Mouse (Mus musculus): ENCODE data around the gene Kpnb1.
"Not testable (repeated sequence)": the region's sequence is repeated elsewhere in the genome, so short reads cannot be mapped to it uniquely, and the experiment has no call there.

Kpnb1 gene

DNA sequence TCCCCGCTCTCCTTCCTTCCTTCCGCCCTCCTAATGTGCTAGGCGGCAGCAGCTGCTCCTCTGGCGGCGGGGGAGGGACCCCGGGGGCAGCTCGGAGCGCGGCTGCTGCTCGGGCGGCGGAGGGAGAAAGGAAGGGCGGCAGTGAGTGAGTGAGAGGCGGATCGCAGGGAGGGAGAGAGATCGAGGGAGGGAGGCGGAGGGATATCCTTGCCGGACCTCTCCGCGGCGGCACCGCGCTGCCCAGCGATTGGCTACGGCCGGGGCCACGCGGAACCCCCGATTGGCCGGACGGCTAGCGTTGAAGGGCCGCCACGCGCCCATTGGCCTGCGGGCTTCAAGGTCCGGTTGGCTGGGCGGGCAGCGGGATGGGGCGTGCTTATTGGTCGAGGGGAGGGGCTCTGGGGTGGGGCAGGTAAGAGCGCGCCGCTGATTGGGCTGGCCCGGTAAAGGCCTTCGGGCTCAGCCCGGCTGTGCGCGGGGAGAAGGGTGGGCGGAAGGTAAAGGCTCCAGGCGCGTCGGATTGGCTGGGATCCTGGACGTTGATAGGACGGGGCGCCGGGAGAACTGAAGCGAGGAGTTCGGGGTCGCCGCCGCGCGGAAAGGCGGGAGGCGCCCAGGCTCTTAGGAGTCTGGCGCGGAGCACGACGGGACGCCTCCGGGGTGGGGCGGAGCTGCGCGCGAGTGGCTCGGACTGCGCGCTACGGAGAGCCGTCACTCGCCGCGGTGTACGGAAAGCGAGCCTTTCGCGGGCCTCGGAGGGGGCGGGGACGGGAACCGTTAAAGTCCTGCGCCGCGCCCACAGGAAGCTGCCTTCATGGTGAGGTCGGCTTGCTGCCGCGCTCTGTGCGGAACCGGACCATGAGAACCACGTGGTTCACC, at the start of gene Kpnb1:
Kpnb1 (minus strand) TSS at position 118 of the 879 bp plus-strand sequence.
- DNase-seq (ENCODE audit: low spot score) = peak; percentile 99

DNA sequence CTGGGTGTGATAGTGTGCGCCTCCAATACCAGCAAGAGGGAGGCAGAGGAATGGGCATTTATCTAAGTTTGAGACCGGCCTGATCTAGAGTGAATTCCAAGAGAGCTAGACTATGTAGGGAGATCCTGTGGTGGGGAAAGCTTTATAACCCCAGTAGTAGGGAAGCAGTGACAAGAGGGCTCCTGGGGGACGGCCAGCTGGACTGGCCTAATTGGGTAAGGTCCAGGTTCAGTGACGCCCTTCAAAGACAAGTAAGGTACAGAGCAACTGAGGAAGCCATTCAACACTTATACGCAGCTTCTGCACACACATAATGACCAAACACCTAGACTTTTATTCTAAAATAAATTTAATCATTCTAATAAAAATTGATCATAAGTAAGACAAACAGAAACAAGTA, 44.8 kb upstream of the Kpnb1 start:
- no peak for DNase-seq (ENCODE audit: low spot score)

DNA sequence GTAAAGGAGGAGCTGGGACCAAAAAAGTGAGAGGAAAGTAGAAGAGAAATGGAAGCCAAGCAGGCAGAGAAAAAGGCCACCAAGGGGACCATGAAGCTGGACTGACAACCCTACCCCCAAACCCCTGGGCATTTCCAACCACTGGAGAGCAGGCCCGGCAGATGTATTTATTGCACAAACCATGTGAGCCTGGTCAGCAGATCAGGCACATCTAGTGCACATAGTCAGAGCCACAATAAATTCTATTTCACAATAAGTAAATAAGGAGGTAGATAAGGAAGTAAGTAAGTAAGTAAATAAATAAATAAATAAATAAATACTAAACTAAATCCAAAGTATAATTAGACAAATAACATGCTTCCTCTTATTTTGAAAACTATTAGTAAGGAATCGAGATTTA, 41.7 kb upstream of the Kpnb1 start:
- DNase-seq (ENCODE audit: low spot score) = no peak

DNA sequence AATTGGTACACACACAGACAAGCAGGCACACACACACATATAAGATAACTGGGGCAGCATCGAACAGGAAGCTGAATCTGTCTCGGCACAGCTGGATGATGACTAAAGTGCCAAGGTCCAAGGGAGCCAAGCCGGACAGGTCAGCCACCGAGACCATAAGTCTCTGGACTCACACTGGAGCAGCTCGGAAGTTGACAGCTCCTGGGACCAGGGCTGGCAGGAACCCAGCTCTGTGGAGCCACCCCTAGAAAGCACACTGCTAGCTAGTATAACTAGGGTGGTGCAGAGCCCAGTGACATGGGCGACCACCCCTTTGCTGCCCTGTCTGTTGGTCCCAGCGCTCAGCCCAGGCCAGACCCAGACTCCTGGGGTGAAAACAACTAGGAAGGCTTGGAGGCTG, 41.3 kb upstream of the Kpnb1 start:
- DNase-seq (ENCODE audit: low spot score) = no peak

DNA sequence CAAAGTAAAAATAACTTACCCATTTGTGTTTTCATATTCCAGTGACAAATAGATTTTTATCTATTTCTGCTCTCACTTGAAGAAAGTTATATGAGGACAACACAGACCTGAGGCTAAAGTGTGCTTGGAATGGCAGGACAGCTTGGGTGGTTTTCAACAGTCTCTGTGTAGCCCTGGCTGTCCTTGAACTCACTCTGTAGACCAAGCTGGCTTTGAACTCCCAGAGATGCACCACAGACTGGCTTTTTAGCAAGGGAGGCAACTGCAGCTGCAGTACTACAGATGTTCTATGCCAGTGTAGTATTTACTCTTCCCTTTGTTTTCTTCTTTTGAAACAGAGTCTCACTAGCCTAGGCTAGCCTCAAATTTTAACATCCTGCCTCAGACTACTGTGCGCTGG, 38.5 kb upstream of the Kpnb1 start:
- no peak for DNase-seq (ENCODE audit: low spot score)

DNA sequence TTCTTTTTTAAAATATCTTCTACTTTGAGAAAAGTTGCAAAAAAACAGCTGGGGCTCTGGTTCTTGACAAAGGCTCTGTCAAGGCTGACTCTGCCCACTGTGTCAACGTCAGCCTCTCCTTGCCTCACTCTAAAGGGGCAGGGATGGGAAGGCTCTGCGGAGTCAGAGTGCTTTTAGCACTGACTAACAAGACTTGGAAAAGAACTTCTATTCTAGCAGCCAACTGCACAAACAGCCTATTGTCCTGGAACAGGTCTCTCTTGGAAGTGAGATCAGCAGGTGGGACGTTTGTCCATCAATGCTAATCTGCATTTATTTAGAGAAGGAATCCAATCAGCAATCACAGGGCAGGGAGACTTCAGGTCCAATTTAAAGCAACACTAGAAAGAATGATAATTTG, 35.8 kb upstream of the Kpnb1 start:
- no peak for DNase-seq (ENCODE audit: low spot score)

DNA sequence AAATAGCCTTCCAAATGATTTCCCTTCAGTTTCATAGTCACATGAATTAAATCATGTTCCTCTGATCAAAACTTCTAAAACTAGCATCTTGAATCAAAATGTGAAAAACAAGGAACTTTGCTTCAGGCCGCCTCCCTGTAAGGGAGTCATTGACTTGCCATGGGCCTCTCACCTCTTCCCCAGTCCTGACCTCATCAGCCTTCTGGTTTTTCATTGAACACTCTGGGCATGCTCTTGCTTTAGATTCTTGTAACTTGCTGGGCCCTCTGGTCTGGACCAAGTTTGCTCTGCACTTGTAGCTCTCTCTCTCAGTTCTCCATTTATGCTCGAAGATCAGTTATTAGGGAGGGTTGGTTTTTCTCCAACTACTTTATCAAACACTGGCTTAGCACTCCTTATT, 33.9 kb upstream of the Kpnb1 start:
- no peak for DNase-seq (ENCODE audit: low spot score)

DNA sequence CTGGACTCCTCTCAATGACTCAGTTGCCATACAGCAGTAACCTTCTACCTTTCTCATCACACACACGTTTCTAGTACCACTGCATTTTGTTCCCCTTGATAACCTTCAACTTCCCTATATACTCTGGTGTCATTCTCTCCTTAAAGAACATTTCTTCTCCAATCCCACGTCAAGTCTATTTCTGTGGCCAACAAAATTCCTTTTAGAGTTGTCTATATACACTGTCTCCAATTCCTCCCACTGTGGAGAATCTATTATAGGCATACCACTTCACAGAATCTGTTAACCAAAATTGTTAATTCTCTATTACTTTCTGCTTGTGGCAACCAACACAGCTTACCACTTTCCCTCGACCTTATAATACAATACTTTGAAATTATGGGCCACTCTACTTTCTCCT, 32.5 kb upstream of the Kpnb1 start:
- DNase-seq (ENCODE audit: low spot score) = no peak

DNA sequence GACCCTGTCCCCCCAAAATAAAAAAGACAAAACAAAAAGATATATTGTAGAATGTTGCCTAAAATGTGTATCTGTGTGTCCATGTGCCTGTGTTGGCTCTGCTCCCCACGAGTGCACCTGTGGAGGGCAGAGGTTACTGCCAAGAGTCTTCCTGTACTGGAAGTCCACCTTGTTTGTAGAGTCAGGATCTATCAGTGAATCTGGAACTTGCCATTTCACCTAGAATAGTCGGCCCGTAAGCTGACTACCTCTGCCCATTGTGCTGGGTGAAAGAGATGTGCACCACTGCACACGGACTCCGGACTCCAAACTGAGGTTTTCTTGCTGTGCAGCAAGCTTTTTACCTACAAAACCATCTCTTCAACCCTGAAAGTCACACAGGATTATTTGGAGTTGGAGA, 26.7 kb upstream of the Kpnb1 start:
- no peak for DNase-seq (ENCODE audit: low spot score)

DNA sequence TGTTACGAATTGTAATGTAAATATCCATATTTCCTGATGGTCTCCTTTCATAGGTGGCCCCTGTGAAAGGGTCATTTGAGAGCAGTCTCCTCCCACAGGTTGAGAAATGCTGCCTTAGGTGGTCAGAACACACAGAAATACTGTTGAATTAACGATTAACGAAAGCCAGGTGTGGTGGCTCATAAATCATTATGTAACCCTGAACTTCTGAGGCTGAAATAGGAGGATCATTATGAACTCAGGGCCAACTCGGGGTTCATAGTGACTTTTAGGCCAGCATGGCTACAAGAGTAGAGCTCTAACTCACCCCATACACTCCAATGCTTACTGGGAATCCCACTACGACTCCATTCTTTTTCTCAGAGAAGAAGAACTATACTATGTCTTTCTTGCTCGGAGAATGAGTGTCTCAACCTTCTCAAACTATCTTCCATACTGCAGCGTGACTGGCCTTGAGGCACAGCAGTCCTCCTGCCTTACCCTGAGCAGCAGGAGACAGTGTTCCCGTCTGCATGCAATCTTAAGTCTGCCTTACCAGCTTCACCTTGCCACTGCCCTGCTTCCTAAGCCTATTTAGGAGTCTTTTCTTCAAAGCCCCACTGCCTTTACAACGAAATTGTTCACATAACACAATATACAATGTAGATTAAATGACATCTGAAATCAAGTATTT, 23.2 kb upstream of the Kpnb1 start:
- DNase-seq (ENCODE audit: low spot score) = no peak

DNA sequence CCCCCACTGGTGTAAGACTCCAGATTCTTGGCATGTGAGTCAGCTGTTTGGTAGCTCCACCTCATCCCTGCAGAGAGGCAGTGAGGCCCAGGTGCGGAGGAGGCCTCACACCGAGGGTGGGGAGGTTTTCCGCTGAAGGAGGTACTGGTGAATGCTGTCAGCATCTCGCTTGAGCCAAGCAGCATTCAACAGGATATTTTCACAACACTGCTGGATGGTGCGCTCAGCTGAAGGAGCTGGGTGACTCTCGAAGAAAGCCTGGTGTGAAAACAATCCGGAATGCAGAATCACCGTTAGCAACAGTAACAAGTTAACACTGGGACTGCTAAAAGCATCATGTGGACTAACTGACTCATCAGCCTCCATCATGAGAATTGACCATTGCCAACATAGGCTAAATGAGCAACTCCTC, 19.3 kb upstream of the Kpnb1 start:
- no peak for DNase-seq (ENCODE audit: low spot score)

DNA sequence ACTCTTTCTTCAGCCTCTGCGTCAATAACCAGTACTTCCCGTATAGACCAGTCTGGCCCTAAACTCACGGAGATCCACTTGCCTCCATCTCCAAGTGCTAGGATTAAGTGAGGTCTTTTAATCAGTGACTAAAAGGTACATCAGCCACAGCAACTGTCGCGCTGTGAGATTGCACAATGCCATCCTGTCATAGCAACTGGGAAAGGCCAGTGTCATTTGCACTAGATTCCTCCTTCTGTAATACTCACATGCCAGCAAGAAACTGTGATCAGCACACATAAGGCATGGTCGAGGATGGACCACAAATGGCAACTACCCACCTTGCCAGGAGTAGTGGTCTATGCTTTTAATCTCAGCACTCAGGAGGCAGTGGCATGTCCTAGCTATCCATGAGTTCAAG, 11.8 kb upstream of the Kpnb1 start:
- no peak for DNase-seq (ENCODE audit: low spot score)

DNA sequence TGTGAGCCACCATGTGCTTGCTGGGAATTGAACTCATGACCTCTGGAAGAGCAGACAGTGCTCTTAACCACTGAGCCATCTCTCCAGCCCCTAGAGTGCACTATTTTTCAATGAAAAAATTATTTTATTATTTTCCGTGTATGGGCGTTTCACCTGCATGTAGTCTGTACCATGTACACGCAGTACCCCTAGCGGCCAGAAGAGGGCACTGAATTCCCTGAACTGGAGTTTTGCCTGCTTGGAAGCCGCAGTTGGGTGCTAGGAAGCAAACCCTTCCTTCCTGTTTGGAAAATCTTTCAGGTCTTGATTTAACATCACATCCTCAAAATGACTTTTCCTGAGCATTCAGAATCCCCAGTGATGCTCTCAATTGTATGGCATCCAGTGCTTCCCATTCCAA, 10.9 kb upstream of the Kpnb1 start:
- DNase-seq (ENCODE audit: low spot score) = peak; percentile 74

DNA sequence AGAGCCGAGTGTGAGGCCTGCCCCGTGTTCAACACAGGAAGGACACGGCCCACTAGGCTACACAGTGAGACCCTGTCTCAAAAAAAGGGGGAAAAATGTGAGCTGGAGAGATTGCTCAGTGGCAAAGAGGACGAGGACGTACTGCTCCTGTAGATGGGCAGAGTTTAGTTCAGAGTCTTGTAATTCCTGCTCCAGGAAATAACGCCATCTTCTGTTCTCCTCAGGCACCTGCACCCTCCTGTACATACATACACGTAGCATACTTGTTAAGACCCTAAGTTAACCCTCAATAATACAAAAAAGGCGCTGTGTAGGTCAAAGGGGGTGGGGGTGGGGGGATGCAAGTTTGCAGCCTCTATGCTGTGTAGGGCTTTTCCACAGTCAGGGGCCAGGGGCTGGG, 9.3 kb upstream of the Kpnb1 start:
- no peak for DNase-seq (ENCODE audit: low spot score)

DNA sequence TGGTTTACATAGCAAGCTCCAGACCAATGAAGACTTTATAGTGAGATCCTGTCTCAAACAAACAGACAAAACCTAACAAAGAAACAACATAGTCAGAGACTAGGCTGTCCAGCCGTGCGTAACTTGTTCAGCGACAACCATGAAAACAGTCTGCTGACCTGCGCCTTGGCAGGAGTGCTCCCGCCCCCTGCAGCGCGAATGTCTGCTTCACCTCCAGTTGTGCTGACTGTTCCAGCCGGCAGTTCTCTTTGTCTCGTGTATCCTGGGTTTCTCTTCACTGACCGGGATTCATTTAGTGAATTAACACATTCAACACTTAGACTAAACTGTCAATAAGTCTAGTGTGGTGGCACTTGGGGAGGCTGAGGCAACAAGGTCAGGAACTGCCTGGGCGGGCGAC, 8.9 kb upstream of the Kpnb1 start:
- DNase-seq (ENCODE audit: low spot score) = no peak

DNA sequence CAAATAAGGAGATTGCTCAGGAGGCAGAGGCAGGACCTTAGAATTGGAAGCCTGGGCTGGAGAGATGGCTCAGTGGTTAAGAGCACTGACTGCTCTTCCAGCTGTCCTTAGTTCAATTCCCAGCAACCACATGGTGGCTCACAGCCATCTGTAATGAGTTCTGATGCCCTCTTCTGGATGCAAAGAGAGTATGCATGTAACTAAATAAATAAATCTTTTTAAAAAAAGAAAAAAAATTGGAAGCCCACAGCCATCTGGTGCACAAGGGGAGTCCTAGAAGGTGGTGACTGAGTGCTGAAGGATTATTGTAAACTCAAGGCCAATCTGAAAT, 4.9 kb upstream of the Kpnb1 start:
- DNase-seq (ENCODE audit: low spot score) = peak; percentile 16

DNA sequence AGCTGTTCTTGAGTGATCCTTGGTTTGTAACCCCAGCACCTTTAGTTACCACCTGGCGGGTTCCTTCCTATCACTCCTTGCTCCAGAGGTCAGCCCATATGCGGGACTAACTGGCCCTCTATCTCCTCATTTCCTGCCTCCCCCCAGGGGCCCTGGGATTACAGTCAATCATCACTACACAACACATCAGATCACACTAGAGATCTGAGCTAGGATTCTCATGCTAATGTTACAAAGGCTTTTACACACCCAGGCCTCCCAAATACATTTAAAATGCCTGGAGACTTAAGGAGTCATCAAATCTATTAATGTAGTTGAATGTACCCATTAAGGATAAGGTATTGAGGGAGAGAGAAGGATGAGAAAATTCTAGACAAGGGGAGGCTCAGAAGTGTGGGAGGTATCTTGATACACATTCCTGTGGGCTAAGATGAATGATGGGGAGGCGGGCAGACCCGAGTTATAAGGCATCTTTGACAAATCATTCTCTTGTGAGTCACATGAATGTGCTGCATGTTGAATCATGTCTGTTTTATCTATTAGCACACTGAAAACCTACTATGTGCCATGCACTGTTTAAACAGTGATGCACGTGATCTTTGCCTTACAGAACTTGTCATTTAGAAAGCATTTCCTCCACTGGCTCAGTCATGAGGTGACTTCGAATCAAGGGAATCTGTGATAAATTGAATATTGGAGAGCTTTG, 4.4 kb upstream of the Kpnb1 start:
- DNase-seq (ENCODE audit: low spot score) = no peak

DNA sequence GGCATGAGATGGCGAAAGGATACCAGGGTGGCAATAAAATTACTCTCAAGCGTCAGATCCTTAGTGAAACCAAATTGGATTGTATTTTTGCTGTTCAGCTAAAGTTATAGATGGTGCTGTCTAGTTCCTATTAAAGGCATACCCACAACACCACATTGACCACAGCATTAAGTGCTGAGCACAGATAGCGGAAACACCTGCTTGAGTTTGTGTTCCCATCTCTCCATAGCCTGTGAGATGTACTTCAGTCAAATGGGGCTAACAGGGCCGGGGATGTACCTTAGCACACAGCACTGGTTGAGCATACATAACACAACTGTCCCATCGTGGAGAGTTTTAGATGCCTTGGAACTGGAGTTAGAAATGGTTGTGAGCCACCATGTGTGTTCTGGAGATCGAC, 3.3 kb upstream of the Kpnb1 start:
- DNase-seq (ENCODE audit: low spot score) = no peak

DNA sequence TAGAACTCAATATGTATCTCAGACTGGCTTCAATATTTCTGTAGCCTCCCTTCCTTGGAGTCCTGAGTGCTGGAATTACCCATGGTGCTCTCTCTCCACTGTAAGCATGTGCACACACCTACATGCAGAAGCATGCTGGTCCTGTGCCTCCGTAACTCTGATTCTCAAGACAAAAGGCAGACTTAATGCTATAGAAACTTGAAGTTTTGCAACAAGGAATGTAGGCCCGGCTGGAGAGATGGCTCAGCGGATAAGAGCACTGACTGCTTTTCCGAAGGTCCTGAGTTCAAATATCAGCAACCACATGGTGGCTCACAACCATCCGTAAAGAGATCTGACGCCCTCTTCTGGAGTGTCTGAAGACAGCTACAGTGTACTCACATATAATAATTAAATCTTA, 2.0 kb upstream of the Kpnb1 start:
- not testable (repeated sequence) for DNase-seq (ENCODE audit: low spot score)

DNA sequence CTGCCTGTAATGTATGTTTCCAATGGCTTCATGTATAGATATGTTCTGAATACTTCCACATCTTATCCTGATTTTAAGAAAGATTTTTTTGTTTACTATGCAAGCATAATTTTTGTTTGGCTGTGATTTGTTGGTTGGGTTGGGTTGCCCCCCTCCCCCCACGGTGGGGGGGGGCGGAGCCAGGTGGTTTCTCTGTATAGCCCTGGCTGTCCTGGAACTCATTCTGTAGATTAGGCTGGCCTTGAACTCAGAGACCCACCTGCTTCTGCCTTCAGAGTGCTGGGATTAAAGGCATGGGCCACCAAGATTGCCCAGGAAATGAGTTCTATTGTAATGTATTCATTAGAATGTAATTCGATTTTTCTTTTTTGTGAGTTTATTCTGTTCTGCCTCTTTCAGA, 1.6 kb upstream of the Kpnb1 start:
- DNase-seq (ENCODE audit: low spot score) = peak; percentile 13

DNA sequence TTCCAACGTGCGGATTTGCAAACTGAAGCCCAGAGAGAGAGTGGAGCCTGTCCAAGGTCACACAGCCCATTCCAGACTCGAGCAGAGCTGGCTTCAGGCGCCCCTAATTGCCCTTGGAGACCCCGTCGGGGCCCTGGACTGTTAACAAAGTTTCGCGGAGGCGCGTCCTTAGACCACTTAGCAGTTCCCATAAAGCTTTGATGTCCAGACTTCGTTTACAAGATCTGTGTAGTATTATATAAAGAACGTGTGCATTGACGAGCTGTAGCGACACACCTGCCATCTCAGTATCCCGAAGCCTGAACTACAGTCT, 918 bp upstream of the Kpnb1 start:
- DNase-seq (ENCODE audit: low spot score) = no peak

DNA sequence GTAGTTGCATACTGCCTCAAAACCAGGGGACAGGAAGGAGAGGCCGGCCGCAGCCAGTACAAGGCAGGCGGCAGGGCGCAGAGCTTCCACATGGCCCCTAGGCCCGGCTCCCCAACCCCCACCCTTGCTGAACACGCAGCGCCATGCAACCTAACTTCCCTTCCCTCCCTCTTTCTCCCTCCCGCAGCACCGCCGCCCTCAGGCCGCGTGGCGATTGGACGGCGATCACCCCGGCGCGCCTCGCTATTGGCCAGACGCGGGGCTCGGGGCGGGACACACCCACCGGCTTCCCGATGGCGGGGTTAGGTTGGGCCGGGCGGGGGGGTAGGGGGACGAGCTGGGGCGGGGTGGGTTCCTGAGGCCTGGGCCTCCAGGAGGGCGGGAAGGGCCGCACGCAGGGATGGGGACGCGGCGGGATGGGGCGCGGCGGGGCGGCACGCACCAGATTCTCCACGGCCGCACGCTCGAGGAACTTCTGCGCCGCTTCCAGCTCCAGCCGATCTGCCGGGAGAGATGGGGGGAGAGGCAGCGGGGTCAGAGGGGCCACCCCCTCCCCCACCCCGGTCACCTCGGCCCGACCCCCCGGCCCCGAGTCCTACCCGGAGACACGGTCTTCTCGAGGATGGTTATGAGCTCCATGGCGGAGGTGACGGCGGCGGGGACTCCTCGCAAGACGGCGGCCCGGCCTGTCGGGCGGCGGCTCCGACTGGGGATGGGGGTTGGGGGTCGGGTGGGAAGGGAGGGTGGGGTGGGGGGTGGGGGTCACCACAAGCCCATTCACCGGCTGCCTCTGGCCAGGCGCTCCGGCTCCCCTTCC, 526 bp downstream of the Kpnb1 start:
- DNase-seq (ENCODE audit: low spot score) = peak; percentile 93

Data from retina, embryonic 14.5 days (tissue).